Mouse (Mus musculus) midbrain, embryonic 16.5 days (tissue): ENCODE results near the gene Ankrd40. TPM values are rescaled to one million over a fixed set of nuclear protein-coding genes. Genes with fewer than 3 reads are reported as not detected.
A peak's percentile ranks its signal among the peaks of the same experiment; 100 is the strongest.

Experiments
- ATAC-seq: fragments of 200-750 bp; cut with Nextera tagmentation; 2 replicates; pipeline ENCODE4 v1.8.0; 2017; ENCODE audit warnings: moderate TSS enrichment
- H3K27ac ChIP-seq: fragments of 300-500 bp; sonication (generic); 2 replicates; pipeline ENCODE4 v1.5.1; 2014; ENCODE audit warnings: mild to moderate bottlenecking, low read length, mixed read lengths
- H3K27me3 ChIP-seq: fragments of 300-500 bp; sonication (generic); 2 replicates; pipeline ENCODE4 v1.6.1; 2014; ENCODE audit warnings: low read depth, low read length, mixed read lengths; ENCODE audit not compliant: control insufficient read depth, insufficient read depth
- H3K36me3 ChIP-seq: fragments of 300-500 bp; sonication (generic); 2 replicates; pipeline ENCODE4 v1.6.1; 2014; ENCODE audit warnings: mild to moderate bottlenecking, low read length, moderate library complexity, mixed read lengths; ENCODE audit not compliant: control insufficient read depth, insufficient read depth
- H3K4me1 ChIP-seq: fragments of 300-500 bp; sonication (generic); 2 replicates; pipeline ENCODE4 v1.6.1; 2014; ENCODE audit warnings: mild to moderate bottlenecking, low read length, mixed read lengths; ENCODE audit not compliant: control insufficient read depth, insufficient read depth
- H3K4me2 ChIP-seq: fragments of 300-500 bp; sonication (generic); 2 replicates; pipeline ENCODE4 v1.6.1; 2014; ENCODE audit warnings: mild to moderate bottlenecking, low read length, mixed read lengths
- H3K4me3 ChIP-seq: fragments of 300-500 bp; sonication (generic); 2 replicates; pipeline ENCODE4 v1.5.1; 2014; ENCODE audit warnings: low read depth, mild to moderate bottlenecking, low read length, moderate library complexity, mixed read lengths
- H3K9ac ChIP-seq: fragments of 300-500 bp; sonication (generic); 2 replicates; pipeline ENCODE4 v1.6.1; 2014; ENCODE audit warnings: low read depth, low read length, mixed read lengths
- H3K9me3 ChIP-seq: fragments of 300-500 bp; sonication (generic); replicated peaks from 2 replicates; pipeline ENCODE4 v1.6.1; 2014; ENCODE audit warnings: mild to moderate bottlenecking, low read length, mixed read lengths; ENCODE audit not compliant: control insufficient read depth, poor library complexity, severe bottlenecking
- WGBS: fragments of 180-500 bp; shearing (Covaris S2); extraction: QIAGEN DNeasy Blood & Tissue Kit; methylation state at CpG from one replicate; pipeline ENCODE4 v1.1.7; 2014; 5-methylcytosine and 5-hydroxymethylcytosine counted together
- polyA plus RNA-seq: library from polyadenylated mRNA; unstranded; fragments of >200 nt; fragmentation: Nextera tagmentation; extraction: Ambion mirVana; gene quantifications from 2 replicates; pipeline ENCODE4 v1.2.1, GENCODE M21; 2015

Ankrd40 gene
- polyA plus RNA-seq = 8.5 and 10.2 TPM in 2 replicates

DNA sequence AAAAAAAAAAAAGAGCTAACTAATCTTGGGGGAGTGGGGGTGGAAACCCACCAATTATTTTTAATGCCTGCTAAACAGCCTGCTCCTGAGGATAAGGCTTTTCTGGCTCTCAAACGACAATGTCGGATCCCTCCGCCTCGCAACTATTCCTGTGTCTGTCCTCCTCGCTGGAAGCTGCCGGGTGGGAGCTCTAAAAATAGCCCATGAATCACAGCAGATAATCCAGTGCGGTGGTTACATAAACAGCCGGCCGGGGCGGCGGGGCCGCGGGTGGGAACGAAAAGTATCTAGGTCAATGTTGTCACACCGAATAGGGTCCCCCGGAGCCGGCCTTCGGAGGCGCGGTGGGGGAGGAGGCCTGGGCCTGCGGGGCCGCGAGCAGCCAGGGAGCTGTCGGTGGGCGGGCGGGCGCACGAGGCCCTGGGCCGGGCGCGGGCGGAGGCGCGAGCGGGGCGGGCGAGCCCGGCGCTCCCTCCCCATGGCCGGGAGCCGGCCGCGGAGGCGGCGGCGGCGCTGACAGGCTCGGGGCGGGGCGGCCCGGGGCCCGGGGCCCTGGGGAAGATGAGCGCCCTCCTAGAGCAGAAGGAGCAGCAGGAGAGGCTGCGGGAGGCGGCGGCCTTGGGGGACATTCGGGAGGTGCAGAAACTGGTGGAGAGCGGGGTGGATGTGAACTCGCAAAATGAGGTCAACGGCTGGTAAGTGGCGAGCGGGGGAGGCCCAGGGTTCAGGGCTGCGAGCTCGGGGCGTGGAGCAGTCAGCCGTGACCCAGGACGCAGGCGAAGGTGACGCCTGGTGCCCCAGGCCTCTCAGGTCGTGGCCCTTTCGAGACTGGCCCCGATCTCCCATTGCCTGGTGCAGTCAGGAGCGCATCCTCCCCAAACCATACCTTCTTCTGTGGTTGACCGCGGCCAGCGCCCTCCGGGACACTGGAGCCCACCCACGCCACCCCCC lies at the start of gene Ankrd40:
Ankrd40 (plus strand) TSS at position 309 of the 951 bp plus-strand sequence.
- H3K27me3 ChIP-seq = no peaks in the 10 kb centered on the region
- H3K4me1 ChIP-seq = peaks cover 29% of the 10 kb centered on the region
- H3K9me3 ChIP-seq = no peaks in the 10 kb centered on the region
- peak within 1 kb of the TSS; percentile 99 for H3K27ac ChIP-seq
- peak within 1 kb of the TSS; percentile 97 for H3K9ac ChIP-seq
- H3K4me2 ChIP-seq = peak within 1 kb of the TSS; percentile 82
- under 1% methylated on average over 66 of the region's 78 CpGs for WGBS
- peak; percentile 87 for ATAC-seq
- no peaks in the 10 kb centered on the region for H3K36me3 ChIP-seq
- peak within 1 kb of the TSS; percentile 85 for H3K4me3 ChIP-seq

DNA sequence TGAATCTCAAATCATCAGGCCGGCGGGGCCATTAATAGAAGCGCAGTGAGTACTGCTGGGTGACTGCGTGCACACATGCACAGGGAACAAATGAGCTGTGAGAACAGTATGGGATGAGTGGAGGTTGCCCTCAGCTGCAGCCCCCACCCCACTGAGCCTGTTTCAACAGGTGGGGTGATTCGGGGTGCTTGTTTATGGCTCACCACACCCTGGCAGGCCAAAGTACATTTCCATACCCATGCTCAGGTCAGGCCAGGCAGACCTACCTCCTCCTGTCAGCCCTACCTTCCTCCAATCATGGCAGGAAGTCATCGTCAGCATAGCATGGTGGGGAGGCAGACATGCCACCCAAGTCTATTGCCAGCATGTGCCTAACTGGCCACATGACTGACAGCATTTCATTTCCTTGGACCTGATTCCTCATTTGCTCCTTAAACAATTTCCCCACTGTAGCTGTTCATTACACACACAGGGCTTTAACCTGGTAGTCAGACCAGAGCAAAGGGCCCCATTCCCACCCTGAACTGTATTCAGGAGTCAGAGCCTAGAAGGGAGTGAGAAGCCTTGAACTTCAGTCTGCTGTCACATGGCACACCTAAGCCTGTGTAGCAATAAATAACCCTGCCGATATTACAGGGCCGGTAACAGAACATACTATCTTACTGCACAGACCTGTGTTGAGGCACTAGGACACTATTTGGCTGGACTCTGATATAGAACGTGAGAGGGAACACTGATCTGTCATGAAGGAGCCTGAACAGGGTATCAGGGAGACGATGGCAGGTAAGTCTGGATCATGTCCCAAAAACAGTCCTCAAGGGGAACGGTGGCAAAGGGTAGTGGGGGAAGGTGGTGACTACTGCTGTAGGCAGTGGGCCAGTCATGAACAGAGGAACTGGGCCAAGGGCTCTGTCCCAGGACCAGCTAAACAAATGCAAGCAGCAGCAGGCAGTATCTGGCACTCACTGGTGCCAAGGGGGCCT lies 46.3 kb upstream of the Ankrd40 start, which contains the start of gene Gm21885:
Gm21885 (plus strand) TSS at position 675 of the 983 bp plus-strand sequence.
- Histone ChIP-seq H3K27me3 (no peaks in the 10 kb centered on the region), H3K9ac (no peak within 1 kb of the TSS), H3K36me3 (peaks cover 8% of the 10 kb centered on the region), H3K4me3 (no peak within 1 kb of the TSS), H3K9me3 (no peaks in the 10 kb centered on the region), H3K4me2 (no peak within 1 kb of the TSS), H3K4me1 (peaks cover 6% of the 10 kb centered on the region; the same call in 1 of the 2 replicates), H3K27ac (no peak within 1 kb of the TSS)
- 89% methylated on average over 11 of the region's 11 CpGs for WGBS
- ATAC-seq = no peak

DNA sequence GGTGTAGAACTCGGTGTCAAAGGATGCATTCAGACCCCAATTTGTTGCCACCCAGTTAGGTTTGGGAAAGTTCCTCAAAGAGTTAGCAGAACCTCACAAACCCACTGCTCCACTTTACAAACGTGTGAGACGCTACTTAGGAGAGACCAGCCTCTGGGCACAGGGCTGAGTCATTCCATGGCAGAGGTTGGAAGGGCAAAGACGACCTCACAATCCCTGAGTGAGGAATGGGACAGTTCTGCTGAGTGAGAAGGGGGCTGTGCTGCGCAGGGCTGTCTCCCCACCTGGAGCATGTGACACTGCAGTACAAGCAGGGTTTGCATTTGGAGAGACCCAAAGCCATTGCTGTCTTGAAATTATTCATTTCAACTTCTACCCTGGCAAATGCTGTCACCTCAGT lies 45.5 kb upstream of the Ankrd40 start:
- Histone ChIP-seq H3K36me3 (peaks cover 13% of the 10 kb centered on the region), H3K4me3 (no peak overlapping the region), H3K4me2 (no peak overlapping the region), H3K4me1 (peaks cover 3% of the 10 kb centered on the region; the same call in 1 of the 2 replicates), H3K9ac (no peak overlapping the region), H3K9me3 (no peaks in the 10 kb centered on the region), H3K27ac (no peak overlapping the region), H3K27me3 (no peaks in the 10 kb centered on the region)
- ATAC-seq = no peak
- WGBS = 77% methylated on average over 5 of the region's 5 CpGs

DNA sequence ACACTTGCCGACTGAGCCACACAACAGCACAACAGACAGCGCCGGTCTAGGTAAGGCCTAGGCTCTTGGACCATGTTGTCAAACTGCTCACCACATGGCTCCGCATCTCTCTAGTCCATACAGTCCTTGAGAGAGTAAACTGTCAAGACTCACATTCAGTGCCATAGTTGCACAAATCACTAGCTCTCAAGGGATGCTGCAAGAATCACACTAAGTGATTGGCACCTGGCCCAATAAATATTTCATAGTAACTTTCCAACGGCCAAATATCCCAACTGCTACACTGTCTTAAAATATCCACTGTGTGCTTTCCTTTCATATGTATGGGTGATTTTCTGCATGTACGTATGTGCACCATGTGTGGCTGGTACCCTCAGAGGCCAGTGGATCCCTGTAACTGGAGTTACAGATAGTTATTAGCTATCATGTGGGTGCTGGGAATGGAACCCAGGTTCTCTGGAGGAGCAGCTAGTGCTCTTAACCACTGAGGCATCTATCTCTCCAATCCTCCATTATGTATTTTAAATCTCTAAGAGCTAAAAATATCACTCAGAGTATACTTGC lies 44.2 kb upstream of the Ankrd40 start:
- H3K4me2 ChIP-seq = no peak overlapping the region
- ATAC-seq = no peak
- H3K4me1 ChIP-seq = peaks cover 3% of the 10 kb centered on the region; the same call in 1 of the 2 replicates
- peaks cover 17% of the 10 kb centered on the region for H3K36me3 ChIP-seq
- H3K4me3 ChIP-seq = no peak overlapping the region
- H3K9me3 ChIP-seq = no peaks in the 10 kb centered on the region
- 97% methylated on average over 6 of the region's 6 CpGs for WGBS
- H3K9ac ChIP-seq = no peak overlapping the region
- H3K27me3 ChIP-seq = no peaks in the 10 kb centered on the region
- no peak overlapping the region for H3K27ac ChIP-seq

DNA sequence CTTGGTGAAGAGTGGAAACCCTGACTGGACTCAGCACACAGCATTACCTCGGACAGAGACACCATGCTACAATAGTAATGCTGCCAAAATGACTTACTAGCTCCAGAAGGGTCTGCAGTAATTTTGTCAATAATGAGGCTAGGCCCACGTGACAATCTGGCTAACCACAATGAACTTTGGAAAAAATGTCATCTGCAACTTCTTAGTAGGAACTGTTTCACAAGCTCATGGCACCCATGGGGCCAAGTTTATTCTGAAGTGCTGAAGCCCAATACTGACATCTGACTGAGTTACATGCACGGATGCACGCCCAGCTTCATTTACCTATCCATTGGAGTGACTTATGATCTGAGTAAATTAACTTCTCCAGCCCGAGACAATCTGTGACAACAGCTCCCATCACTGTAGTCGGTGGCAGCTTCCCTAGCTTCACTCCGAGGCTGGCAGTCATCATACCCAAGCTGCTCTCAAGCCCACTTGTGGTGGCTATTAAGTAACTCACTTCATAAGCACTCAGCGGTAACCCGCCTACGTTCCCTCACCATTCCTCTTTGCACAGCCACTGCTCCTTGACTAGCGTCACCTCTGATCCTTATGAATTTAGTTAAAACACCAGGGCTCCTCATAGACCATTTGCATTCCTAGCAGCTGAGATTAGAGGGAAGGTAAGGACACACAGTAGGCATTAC lies 41.8 kb upstream of the Ankrd40 start:
- H3K4me3 ChIP-seq = no peak overlapping the region
- H3K27me3 ChIP-seq = no peaks in the 10 kb centered on the region
- H3K4me1 ChIP-seq = no peaks in the 10 kb centered on the region
- H3K9ac ChIP-seq = no peak overlapping the region
- 92% methylated on average over 11 of the region's 11 CpGs for WGBS
- H3K27ac ChIP-seq = no peak overlapping the region
- ATAC-seq = no peak
- no peaks in the 10 kb centered on the region for H3K9me3 ChIP-seq
- H3K4me2 ChIP-seq = no peak overlapping the region
- peaks cover 22% of the 10 kb centered on the region for H3K36me3 ChIP-seq

DNA sequence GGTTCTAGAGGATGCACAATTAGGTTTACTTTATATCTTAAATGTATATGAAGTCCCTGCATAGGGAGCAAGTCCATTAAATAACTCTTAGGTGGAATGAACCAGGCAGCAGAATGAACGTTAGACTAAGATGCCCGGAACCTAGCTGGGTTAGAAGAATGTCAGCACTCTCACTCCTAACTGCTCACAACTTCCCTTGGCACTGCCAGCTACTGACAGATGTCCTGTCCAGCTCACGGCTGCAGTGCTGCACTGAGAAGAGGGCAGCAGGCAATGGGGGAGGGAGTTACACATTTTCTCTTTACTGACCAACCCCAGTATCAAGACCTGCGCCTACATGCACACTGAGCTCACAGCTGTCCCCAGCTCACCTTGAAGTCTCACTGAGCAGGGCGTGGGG lies 40.7 kb upstream of the Ankrd40 start:
- no peaks in the 10 kb centered on the region for H3K9me3 ChIP-seq
- no peaks in the 10 kb centered on the region for H3K27me3 ChIP-seq
- H3K27ac ChIP-seq = no peak overlapping the region
- peaks cover 24% of the 10 kb centered on the region for H3K36me3 ChIP-seq
- no peak overlapping the region for H3K4me3 ChIP-seq
- WGBS = 92% methylated on average over 5 of the region's 5 CpGs
- H3K9ac ChIP-seq = no peak overlapping the region
- ATAC-seq = no peak
- H3K4me2 ChIP-seq = no peak overlapping the region
- no peaks in the 10 kb centered on the region for H3K4me1 ChIP-seq

DNA sequence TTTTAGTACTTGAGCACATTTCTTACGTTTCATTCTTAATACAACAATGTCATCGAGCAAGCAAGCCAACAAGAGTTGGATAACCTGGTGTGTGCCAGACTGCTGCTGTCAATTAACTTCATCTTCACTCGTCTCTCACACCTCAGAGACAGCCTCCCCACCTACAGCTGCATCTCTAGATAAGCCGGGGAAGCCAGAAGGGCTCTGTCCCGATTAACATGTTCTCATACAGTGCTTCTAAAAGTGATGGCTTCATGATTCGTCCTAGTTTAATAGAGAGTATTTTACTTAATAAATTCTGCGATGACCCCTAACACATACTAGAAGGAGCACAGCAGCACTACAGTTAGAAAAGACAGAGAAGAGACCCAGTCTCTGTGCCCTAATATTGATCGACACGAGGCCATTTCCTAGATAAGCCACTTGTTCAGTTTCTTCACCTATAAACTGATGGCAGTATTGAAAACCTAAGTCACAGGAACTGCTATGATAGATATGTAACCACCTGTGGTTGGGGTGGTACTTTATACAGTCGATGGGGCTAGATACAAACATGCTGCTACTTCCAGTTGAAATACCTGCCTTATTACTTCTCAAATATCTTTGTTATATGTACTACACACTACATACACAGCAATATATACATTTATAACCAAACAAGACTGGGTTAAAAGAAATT lies 37.6 kb upstream of the Ankrd40 start:
- H3K4me1 ChIP-seq = no peaks in the 10 kb centered on the region
- no peak overlapping the region for H3K27ac ChIP-seq
- no peak for ATAC-seq
- 91% methylated on average over 10 of the region's 10 CpGs for WGBS
- H3K36me3 ChIP-seq = peaks cover 36% of the 10 kb centered on the region
- no peaks in the 10 kb centered on the region for H3K9me3 ChIP-seq
- no peak overlapping the region for H3K9ac ChIP-seq
- no peak overlapping the region for H3K4me2 ChIP-seq
- no peak overlapping the region for H3K4me3 ChIP-seq
- no peaks in the 10 kb centered on the region for H3K27me3 ChIP-seq
